Mouse (Mus musculus) hindbrain, embryonic 11.5 days (tissue): ENCODE results near the gene Skint2. TPM values are rescaled to one million over a fixed set of nuclear protein-coding genes. Genes with fewer than 3 reads are reported as not detected.

ENCODE experiments used
- ATAC-seq: fragments of 200-750 bp; cut with Nextera tagmentation; 2 replicates; pipeline ENCODE4 v1.8.0; 2017; ENCODE audit warnings: mild to moderate bottlenecking, moderate TSS enrichment, moderate library complexity; ENCODE audit not compliant: low FRiP score
- DNase-seq: peaks from one replicate; pipeline ENCODE4 v3.0.0-alpha.2; 2015; ENCODE audit warnings: low spot score
- H3K27ac ChIP-seq: fragments of 300-500 bp; sonication (generic); 2 replicates; pipeline ENCODE4 v1.5.1; 2014; ENCODE audit warnings: mild to moderate bottlenecking, low read depth, low read length
- H3K27me3 ChIP-seq: fragments of 300-500 bp; sonication (generic); 2 replicates; pipeline ENCODE4 v1.6.1; 2014; ENCODE audit warnings: mild to moderate bottlenecking, low read length, moderate library complexity, mixed read lengths; ENCODE audit not compliant: control insufficient read depth, insufficient read depth
- H3K36me3 ChIP-seq: fragments of 300-500 bp; sonication (generic); 2 replicates; pipeline ENCODE4 v1.6.1; 2014; ENCODE audit warnings: mild to moderate bottlenecking, low read length, moderate library complexity, mixed read lengths; ENCODE audit not compliant: control insufficient read depth, insufficient read depth
- H3K4me1 ChIP-seq: fragments of 300-500 bp; sonication (generic); replicated peaks from 2 replicates; pipeline ENCODE4 v1.6.1; 2014; ENCODE audit warnings: low read length, mixed read lengths; ENCODE audit not compliant: control insufficient read depth, insufficient read depth
- H3K4me2 ChIP-seq: fragments of 300-500 bp; sonication (generic); replicated peaks from 2 replicates; pipeline ENCODE4 v1.6.1; 2014; ENCODE audit warnings: mild to moderate bottlenecking, low read depth, low read length
- H3K4me3 ChIP-seq: fragments of 300-500 bp; sonication (generic); 2 replicates; pipeline ENCODE4 v1.5.1; 2014; ENCODE audit warnings: low read depth, low read length
- H3K9ac ChIP-seq: fragments of 300-500 bp; sonication (generic); 2 replicates; pipeline ENCODE4 v1.6.1; 2014; ENCODE audit warnings: low read depth, low read length
- H3K9me3 ChIP-seq: fragments of 300-500 bp; sonication (generic); 2 replicates; pipeline ENCODE4 v1.6.1; 2016; ENCODE audit warnings: low read length; ENCODE audit not compliant: control insufficient read depth
- WGBS: fragments of 180-500 bp; shearing (Covaris S2); extraction: QIAGEN DNeasy Blood & Tissue Kit; methylation state at CpG from one replicate; pipeline ENCODE4 v1.1.7; 2014; 5-methylcytosine and 5-hydroxymethylcytosine counted together
- polyA plus RNA-seq: library from polyadenylated mRNA; unstranded; fragments of >200 nt; fragmentation: Nextera tagmentation; extraction: Ambion mirVana; gene quantifications from 2 replicates; pipeline ENCODE4 v1.2.1, GENCODE M21; 2014

Gene Skint2
- not detected in 2 replicates for polyA plus RNA-seq

DNA sequence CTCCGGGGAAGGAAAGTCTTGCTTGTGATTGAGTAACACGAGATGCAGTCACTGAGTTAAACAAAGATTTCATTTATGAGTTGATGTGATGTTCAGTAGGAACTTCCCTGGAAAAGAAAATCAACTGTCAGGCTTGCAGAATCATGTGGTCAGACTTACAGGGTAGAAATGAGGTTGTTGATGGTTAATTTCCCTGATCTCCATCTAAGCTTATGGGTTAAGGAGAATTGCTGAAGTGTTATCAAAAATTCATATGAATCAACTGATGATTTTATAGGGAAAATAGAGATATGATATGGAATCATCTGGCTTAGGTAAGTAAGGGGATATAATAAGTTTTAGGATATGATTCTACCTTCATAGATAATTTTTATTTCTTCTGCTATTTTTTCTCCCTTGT is at the start of gene Skint2:
Gene Skint2 (plus strand): TSS at position 301 of the 400 bp plus-strand sequence.
- DNase-seq, result no peak
- Histone ChIP-seq H3K9me3 (no peaks in the 10 kb centered on the region), H3K36me3 (no peaks in the 10 kb centered on the region), H3K4me1 (no peaks in the 10 kb centered on the region), H3K4me3 (no peak within 1 kb of the TSS), H3K27ac (no peak within 1 kb of the TSS), H3K9ac (no peak within 1 kb of the TSS), H3K27me3 (no peaks in the 10 kb centered on the region), H3K4me2 (no peak within 1 kb of the TSS)
- WGBS, result 86% methylated on average over 2 of the region's 2 CpGs
- no peak for ATAC-seq

Other genes starting within 250 kb of the Skint2 start
- not detected in 2 replicates for gene Skint9, start 123.2 kb upstream of the Skint2 start, polyA plus RNA-seq
- not detected in 2 replicates for gene Skint10, start 217.7 kb downstream of the Skint2 start, polyA plus RNA-seq